Mouse (Mus musculus) midbrain, embryonic 10.5 days (tissue): ENCODE measurements around the gene Gprc6a. TPM values are rescaled to one million over a fixed set of nuclear protein-coding genes. Genes with fewer than 3 reads are reported as not detected.

Experiments used
- DNase-seq: peaks from one replicate; pipeline ENCODE4 v3.0.0-alpha.2; 2017; ENCODE audit warnings: low spot score
- H3K27ac ChIP-seq: fragments of 300-500 bp; sonication (generic); replicated peaks from 2 replicates; pipeline ENCODE4 v1.5.1; 2016; ENCODE audit warnings: mild to moderate bottlenecking
- H3K27me3 ChIP-seq: fragments of 300-500 bp; sonication (generic); 2 replicates; pipeline ENCODE4 v1.6.1; 2016; ENCODE audit warnings: low read depth, mild to moderate bottlenecking; ENCODE audit not compliant: poor library complexity, severe bottlenecking
- H3K36me3 ChIP-seq: fragments of 300-500 bp; sonication (generic); 2 replicates; pipeline ENCODE4 v1.6.1; 2016; ENCODE audit warnings: mild to moderate bottlenecking, moderate library complexity
- H3K4me1 ChIP-seq: fragments of 300-500 bp; sonication (generic); 2 replicates; pipeline ENCODE4 v1.6.1; 2016
- H3K4me3 ChIP-seq: fragments of 300-500 bp; sonication (generic); 2 replicates; pipeline ENCODE4 v1.5.1; 2016; ENCODE audit warnings: mild to moderate bottlenecking, moderate library complexity
- H3K9me3 ChIP-seq: fragments of 300-500 bp; sonication (generic); replicated peaks from 2 replicates; pipeline ENCODE4 v1.6.1; 2016; ENCODE audit warnings: mild to moderate bottlenecking
- WGBS: fragments of 180-500 bp; shearing (Covaris S2); methylation state at CpG from one replicate; pipeline ENCODE4 v1.1.7; 2016; 5-methylcytosine and 5-hydroxymethylcytosine counted together
- polyA plus RNA-seq: library from polyadenylated mRNA; unstranded; fragments of >200 nt; fragmentation: Nextera tagmentation; extraction: Ambion mirVana; gene quantifications from 2 replicates; pipeline ENCODE4 v1.2.1, GENCODE M21; 2016

The Gprc6a gene
- 0.07 TPM in 1 of 2 replicates, not detected in the other for polyA plus RNA-seq

- H3K4me1 ChIP-seq = no peaks in the 10 kb centered on the region
- WGBS = 80% methylated on average over 8 of the region's 8 CpGs
- H3K4me3 ChIP-seq = no peak within 1 kb of the TSS
- H3K27ac ChIP-seq = no peak within 1 kb of the TSS
- no peaks in the 10 kb centered on the region for H3K9me3 ChIP-seq
- DNase-seq = no peak
- H3K27me3 ChIP-seq = no peaks in the 10 kb centered on the region
- H3K36me3 ChIP-seq = no peaks in the 10 kb centered on the region
Observed at GRCm38 (mm10) chr10:51631411-51632136, at the start of gene Gprc6a. Gene Gprc6a (minus strand): TSS chr10:51631461.

- H3K27me3 ChIP-seq = peaks cover 80% of the 10 kb centered on the region
- no peaks in the 10 kb centered on the region for H3K9me3 ChIP-seq
- WGBS = 5% methylated on average over 10 of the region's 10 CpGs
- peak overlapping the region; percentile 60 for H3K4me3 ChIP-seq
- peaks cover 13% of the 10 kb centered on the region for H3K4me1 ChIP-seq
- no peak overlapping the region for H3K27ac ChIP-seq
- peak; percentile 33 for DNase-seq
- no peaks in the 10 kb centered on the region for H3K36me3 ChIP-seq
Observed at GRCm38 (mm10) chr10:51678251-51678639, 47.0 kb upstream of the Gprc6a start.

- under 1% methylated on average over 38 of the region's 38 CpGs for whole genome bisulfite sequencing
- DNase-seq = peak; percentile 53
- Histone ChIP-seq H3K9me3 (no peaks in the 10 kb centered on the region), H3K27me3 (peaks cover 75% of the 10 kb centered on the region), H3K4me3 (peak within 1 kb of the TSS; percentile 60), H3K4me1 (peaks cover 13% of the 10 kb centered on the region), H3K27ac (no peak within 1 kb of the TSS), H3K36me3 (no peaks in the 10 kb centered on the region)
Observed at GRCm38 (mm10) chr10:51677548-51678250, 46.4 kb upstream of the Gprc6a start, which contains the start of gene Rfx6. Gene Rfx6 (plus strand): TSS chr10:51677756.

- H3K27me3 ChIP-seq = peaks cover 22% of the 10 kb centered on the region
- peaks cover 1% of the 10 kb centered on the region for H3K4me1 ChIP-seq
- no peaks in the 10 kb centered on the region for H3K36me3 ChIP-seq
- H3K9me3 ChIP-seq = no peaks in the 10 kb centered on the region
- no peak overlapping the region for H3K27ac ChIP-seq
- DNase-seq = no peak
- no peak overlapping the region for H3K4me3 ChIP-seq
- 65% methylated on average over 1 of the region's 1 CpGs for WGBS
Observed at GRCm38 (mm10) chr10:51672082-51672779, 41.0 kb upstream of the Gprc6a start.

GRCm38 (mm10) chr10:51671583-51671982 lies 40.3 kb upstream of the Gprc6a start:
- Histone ChIP-seq H3K36me3 (no peaks in the 10 kb centered on the region), H3K4me3 (no peak overlapping the region), H3K9me3 (no peaks in the 10 kb centered on the region), H3K27ac (no peak overlapping the region), H3K27me3 (peaks cover 16% of the 10 kb centered on the region), H3K4me1 (no peaks in the 10 kb centered on the region; the same call in 1 of the 2 replicates)
- DNase-seq = no peak
- WGBS = 89% methylated on average over 4 of the region's 4 CpGs

GRCm38 (mm10) chr10:51669334-51669733 lies 38.1 kb upstream of the Gprc6a start:
- Histone ChIP-seq H3K27me3 (no peaks in the 10 kb centered on the region), H3K4me1 (no peaks in the 10 kb centered on the region), H3K9me3 (no peaks in the 10 kb centered on the region), H3K4me3 (no peak overlapping the region), H3K27ac (no peak overlapping the region), H3K36me3 (no peaks in the 10 kb centered on the region)
- DNase-seq = no peak

GRCm38 (mm10) chr10:51657324-51657723 lies 26.1 kb upstream of the Gprc6a start:
- H3K9me3 ChIP-seq = no peaks in the 10 kb centered on the region
- H3K4me3 ChIP-seq = no peak overlapping the region
- no peaks in the 10 kb centered on the region for H3K36me3 ChIP-seq
- 72% methylated on average over 1 of the region's 1 CpGs for WGBS
- H3K27me3 ChIP-seq = no peaks in the 10 kb centered on the region
- no peak for DNase-seq
- no peaks in the 10 kb centered on the region for H3K4me1 ChIP-seq
- no peak overlapping the region for H3K27ac ChIP-seq

GRCm38 (mm10) chr10:51649506-51650221 lies 18.4 kb upstream of the Gprc6a start:
- Histone ChIP-seq H3K4me3 (no peak overlapping the region), H3K4me1 (no peaks in the 10 kb centered on the region), H3K36me3 (no peaks in the 10 kb centered on the region), H3K27ac (no peak overlapping the region), H3K9me3 (no peaks in the 10 kb centered on the region), H3K27me3 (no peaks in the 10 kb centered on the region)
- WGBS = 76% methylated on average over 3 of the region's 3 CpGs
- no peak for DNase-seq

- H3K27ac ChIP-seq = no peak overlapping the region
- H3K4me1 ChIP-seq = peaks cover 4% of the 10 kb centered on the region
- H3K36me3 ChIP-seq = no peaks in the 10 kb centered on the region
- DNase-seq = no peak
- no peak overlapping the region for H3K4me3 ChIP-seq
- H3K9me3 ChIP-seq = no peaks in the 10 kb centered on the region
- WGBS = 89% methylated on average over 3 of the region's 3 CpGs
- H3K27me3 ChIP-seq = no peaks in the 10 kb centered on the region
Observed at GRCm38 (mm10) chr10:51621193-51621592, 10.1 kb downstream of the Gprc6a start.

- H3K9me3 ChIP-seq = no peaks in the 10 kb centered on the region
- no peak for DNase-seq
- no peaks in the 10 kb centered on the region for H3K27me3 ChIP-seq
- H3K4me1 ChIP-seq = peaks cover 4% of the 10 kb centered on the region
- H3K36me3 ChIP-seq = no peaks in the 10 kb centered on the region
- H3K4me3 ChIP-seq = no peak overlapping the region
- no peak overlapping the region for H3K27ac ChIP-seq
- 59% methylated on average over 7 of the region's 7 CpGs for WGBS
Observed at GRCm38 (mm10) chr10:51620126-51620525, 11.1 kb downstream of the Gprc6a start.

- peaks cover 4% of the 10 kb centered on the region for H3K4me1 ChIP-seq
- no peaks in the 10 kb centered on the region for H3K36me3 ChIP-seq
- H3K9me3 ChIP-seq = no peaks in the 10 kb centered on the region
- WGBS = 84% methylated on average over 2 of the region's 2 CpGs
- no peak overlapping the region for H3K27ac ChIP-seq
- H3K4me3 ChIP-seq = no peak overlapping the region
- DNase-seq = no peak
- H3K27me3 ChIP-seq = no peaks in the 10 kb centered on the region
Observed at GRCm38 (mm10) chr10:51618538-51618937, 12.7 kb downstream of the Gprc6a start.

- DNase-seq = no peak
- Histone ChIP-seq H3K4me3 (no peak overlapping the region), H3K4me1 (peaks cover under 1% of the 10 kb centered on the region; the same call in 1 of the 2 replicates), H3K27me3 (no peaks in the 10 kb centered on the region), H3K9me3 (no peaks in the 10 kb centered on the region), H3K36me3 (no peaks in the 10 kb centered on the region), H3K27ac (no peak overlapping the region)
- 78% methylated on average over 11 of the region's 11 CpGs for WGBS
Observed at GRCm38 (mm10) chr10:51614826-51615590, 16.3 kb downstream of the Gprc6a start.
